Mouse (Mus musculus) lung, postnatal 36 days (tissue): ENCODE data around the gene Zc3hc1.

Experiments used
- DNase-seq: peaks from one replicate; pipeline ENCODE4 v3.0.0; 2022; ENCODE audit warnings: mixed read lengths

Gene Zc3hc1

DNA sequence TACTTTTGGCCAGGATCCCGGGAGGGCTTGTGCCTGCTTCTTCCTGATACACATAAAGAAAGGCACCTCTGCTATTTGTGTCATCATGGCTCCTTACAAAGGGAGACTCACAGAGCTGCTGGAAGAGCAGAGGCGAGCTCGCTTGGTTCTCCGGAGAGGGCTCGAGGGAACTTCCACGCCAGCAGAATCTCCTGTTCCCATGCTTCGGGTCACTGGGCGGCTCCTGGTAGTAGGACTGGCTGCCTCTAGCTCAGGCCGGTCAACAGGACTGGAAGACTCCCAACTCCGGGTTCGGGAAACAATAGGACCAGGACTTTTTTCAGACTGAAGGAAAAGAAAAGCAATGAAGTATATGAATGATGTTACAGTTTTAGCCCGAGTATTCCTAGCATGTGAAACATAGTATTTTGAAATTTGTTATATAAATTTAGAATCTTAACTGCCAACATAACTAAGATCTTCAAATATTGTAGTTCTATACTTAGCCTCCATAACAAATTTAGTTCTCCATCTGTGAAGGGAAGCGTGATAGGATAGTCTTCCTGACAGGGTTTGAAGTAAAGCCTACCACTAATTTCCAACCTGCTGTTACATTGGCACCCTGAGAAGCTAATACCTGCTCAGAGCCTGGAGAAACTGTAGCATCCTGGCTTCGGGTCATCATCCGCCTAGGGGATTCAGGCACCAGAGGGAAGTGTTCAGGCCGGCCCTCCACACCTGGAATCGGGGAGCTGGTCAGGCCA is 18.0 kb downstream of the Zc3hc1 start:
- no peak for DNase-seq

- DNase-seq: no peak
These were observed 21.5 kb downstream of the Zc3hc1 start for GRCm38 (mm10) chr6:30369291-30369690.

DNA sequence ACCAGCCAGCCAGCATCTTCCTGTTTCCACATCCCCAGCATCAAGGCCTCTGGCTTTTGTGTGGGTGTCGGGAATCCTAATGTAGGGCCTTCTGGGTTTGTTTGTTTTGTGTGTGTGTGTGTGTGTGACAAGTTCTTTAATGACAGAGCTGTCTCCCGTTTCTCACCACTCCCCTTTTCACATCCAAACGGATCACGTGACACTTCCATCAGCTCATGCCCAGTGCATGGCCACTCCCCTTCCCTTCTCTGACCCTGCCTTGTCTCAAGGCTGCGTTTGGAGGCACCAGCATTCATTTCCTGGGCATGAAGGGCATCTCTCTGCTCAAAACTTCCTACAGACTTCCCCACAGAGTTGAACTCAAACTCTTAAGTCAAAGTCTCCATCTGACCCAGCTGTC is 27.0 kb downstream of the Zc3hc1 start:
- no peak for DNase-seq

DNA sequence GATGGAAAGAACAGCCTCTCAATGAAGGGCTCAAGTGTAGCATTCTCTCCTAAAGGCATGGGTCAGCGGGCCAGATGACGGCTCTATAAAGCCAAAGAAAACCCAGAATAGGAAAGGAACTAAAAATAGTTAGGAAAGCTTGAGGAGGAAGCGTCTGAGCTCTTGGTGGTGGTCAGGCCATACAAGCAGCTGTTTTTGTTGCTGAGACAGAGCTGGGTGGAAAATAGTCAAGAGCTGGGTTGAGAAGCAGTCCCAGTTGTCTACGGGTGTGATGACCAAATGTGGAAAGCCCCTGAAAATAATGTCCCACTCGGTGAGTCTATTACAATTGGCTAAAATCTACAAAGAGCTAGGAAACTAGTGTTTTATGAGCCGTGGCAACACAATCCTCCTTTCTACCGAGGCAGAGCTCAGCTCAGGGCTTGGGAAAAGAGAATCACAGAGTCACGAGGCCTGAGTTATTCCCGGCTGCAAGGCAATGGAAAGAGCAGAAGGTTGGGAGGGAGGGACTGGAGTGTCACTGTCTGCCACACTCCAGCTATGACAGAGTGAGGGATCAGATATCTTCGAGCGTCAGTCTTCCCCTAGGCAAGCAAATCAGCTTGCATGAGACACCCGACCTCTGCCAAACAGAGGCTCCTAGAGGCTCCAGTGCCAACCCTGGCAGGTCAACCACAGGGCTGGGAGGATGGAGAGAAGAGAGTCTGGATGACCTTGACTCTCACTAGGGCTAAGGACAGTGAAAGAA is 30.9 kb downstream of the Zc3hc1 start:
- DNase-seq: no peak

DNA sequence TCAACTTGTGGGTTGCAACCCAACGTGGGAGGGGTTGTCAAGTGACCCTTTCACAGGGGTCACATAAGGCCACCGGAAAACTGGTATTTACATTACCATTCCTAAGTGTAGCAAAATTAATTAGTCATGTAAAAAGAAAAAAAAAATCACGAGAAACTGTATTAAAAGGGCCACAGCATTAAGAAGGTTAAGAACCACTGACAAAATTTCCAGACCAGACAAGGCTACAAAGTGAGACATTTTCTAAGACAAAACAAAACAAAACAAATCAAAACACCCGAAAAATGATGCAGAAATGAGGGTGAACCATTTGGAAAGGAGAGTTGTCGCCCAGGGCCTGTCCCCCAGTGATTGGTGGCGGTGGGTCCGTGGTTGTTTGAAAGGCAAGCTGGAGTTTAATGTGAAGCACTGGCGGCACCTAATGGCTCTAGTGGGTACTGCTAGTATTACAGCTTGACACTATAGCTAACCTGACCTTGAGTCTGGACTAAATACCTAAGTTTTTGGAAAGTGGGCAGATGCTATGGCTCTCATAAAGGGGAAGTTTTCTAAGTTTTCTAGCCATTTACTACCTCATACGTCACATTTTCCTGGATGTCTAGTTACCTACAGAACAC is 33.2 kb downstream of the Zc3hc1 start:
- peak; percentile 93 for DNase-seq

GRCm38 (mm10) chr6:30356680-30357079 is 34.1 kb downstream of the Zc3hc1 start:
- no peak for DNase-seq

DNA sequence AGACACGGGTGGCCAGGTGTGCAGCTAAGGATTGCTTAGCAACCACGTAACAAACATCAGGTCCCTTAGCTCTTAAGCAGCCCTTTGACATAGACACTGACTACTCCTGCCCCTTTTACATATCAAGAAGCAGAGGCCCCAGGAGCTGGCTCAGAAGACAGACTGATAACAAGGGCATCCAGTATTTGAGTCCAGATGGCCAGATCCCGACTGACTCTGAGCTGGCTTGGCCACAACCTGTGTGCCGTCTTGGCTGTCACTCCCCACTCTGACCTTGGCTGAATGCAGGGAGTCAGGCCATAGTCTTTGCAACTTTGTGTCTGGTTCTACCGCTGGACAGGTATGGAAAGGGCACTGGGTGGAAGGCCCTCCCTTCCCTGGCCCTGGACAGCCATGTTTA is 34.7 kb downstream of the Zc3hc1 start:
- no peak for DNase-seq

DNA sequence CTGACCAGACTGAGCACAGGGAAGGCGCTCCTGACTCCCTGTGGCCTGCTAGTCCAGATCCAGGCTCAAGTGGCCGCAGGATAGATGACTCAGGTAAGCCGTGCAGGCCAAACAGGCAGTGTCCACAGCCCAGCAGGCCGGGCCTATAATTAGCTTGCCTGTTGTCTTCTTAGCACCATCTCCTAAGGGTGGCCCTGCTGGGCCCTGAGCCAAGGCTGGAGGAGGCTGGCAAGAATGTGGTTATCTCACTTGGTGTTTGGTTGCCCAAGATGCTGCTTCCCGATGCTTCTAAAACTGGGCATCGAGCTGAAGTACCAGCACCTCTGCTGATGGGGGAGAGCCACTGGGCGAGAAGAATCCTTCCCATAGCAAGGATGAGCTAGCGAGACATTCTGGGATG is 35.1 kb downstream of the Zc3hc1 start:
- DNase-seq: peak; percentile 32

GRCm38 (mm10) chr6:30354760-30355159 is 36.1 kb downstream of the Zc3hc1 start:
- DNase-seq: peak; percentile 37

DNA sequence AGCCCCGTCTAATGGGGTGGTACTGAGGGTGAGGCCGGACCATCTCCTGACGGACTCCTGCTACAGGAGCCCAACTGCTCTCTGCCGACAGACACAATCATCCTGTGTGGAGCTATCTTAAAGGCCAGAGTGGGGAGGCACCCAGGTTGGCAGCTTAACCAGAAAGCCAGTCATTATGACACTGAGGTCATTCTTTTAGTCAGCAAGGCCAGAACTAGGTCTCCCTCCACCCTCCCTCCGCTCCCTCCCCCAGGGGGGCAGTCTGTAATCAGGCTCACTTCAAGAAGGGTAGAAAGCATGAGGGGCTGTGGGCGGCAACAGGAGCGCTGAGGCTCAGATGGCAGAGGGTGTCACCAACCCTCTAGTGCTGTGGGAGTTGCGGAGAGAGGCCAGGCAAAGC is 37.2 kb downstream of the Zc3hc1 start:
- DNase-seq: no peak

DNA sequence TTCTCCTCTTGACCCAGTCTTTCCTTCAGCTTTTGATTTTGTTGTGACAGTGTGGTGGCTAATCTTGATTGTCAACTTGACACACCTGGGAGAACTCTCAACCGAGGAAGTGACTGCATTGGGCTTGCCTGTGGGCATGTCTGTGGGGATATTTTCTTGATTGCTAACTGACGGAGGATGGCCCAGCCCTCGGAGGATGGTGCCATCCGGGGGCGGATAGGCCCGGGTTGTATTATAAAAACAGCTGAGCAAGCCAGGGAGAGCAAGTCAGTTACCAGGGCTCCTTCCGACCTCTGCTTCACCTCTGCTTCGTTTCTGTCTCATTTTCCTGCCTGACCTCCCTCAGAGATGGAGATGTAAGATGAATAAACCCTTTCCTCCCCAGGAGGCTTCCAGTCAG is 38.1 kb downstream of the Zc3hc1 start:
- no peak for DNase-seq

- DNase-seq: no peak
These were observed 39.5 kb downstream of the Zc3hc1 start for GRCm38 (mm10) chr6:30351290-30351689.

- DNase-seq: no peak
These were observed 43.5 kb downstream of the Zc3hc1 start for GRCm38 (mm10) chr6:30347288-30347801.

GRCm38 (mm10) chr6:30346737-30347136 is 44.1 kb downstream of the Zc3hc1 start:
- DNase-seq: no peak

GRCm38 (mm10) chr6:30344032-30344431 is 46.8 kb downstream of the Zc3hc1 start:
- DNase-seq: no peak

DNA sequence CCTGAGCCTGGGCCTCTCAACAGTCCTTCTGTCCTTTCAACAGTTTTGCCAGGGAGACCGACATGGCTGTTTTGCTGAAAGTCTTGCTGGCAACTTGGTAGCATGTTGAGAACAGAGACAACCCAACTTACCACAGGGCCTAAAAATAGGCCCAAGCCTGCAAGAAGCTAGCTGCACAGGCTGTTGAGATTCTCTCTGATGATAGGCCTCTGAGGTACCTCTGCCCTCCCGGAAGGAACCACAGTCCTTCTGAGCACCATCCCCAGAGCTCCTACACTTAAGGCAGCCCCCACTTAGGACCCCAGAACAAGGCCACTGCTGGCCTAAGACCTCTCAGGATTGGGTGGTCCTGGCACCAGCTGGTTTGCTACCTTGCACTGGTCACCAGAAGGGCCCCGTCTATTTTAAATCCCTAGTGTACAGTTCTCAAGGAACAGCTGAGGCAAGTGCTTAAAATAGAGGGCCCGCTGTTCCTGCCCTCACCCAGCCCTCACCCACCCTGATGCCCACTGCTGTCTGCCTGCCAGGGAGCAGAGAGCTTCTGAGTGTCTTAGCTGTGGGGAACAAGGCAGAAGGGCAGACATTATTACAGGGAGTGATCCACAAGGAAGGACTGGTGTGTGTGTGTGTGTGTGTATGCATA is 50.5 kb downstream of the Zc3hc1 start:
- DNase-seq: no peak

GRCm38 (mm10) chr6:30336912-30337311 is 53.9 kb downstream of the Zc3hc1 start:
- peak; percentile 94 for DNase-seq

GRCm38 (mm10) chr6:30332262-30332661 is 58.6 kb downstream of the Zc3hc1 start:
- DNase-seq: peak; percentile 39

DNA sequence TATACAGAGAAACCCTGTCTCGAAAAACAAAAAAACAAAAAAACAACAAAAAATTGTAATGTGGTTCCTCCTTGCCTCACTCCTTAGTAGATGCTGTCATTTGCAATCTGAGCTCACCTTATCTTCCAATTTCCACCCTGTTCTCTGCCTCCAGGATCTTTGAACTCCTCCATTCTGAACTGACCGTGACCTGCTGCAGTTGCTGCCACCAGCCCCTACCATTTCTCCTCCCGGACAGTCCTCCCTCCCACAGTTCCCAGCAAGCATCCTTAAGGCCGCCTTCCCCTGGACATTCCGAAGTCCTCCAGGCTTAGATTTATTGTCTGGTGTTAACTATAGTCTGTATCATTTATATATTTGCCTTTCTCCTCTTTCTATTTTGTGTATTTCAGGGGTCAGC is 60.1 kb downstream of the Zc3hc1 start:
- DNase-seq: no peak

- DNase-seq: no peak
These were observed 64.8 kb downstream of the Zc3hc1 start for GRCm38 (mm10) chr6:30325932-30326501.

- no peak for DNase-seq
These were observed 69.8 kb downstream of the Zc3hc1 start for GRCm38 (mm10) chr6:30321002-30321401.

GRCm38 (mm10) chr6:30319216-30319615 is 71.6 kb downstream of the Zc3hc1 start:
- no peak for DNase-seq
